Mouse (Mus musculus): ENCODE measurements at regions not wholly inside any gene's neighbourhood (a gene's known extent, or its start where the extent isn't known, plus 50 kb on each side); places are given as distances from the start of the nearest gene placed in this dataset.

GRCm38 (mm10) chr2:79152031-79152694, 103.1 kb upstream of the Itga4 start:
- TF ChIP-seq MYOG (IDR thresholded peaks at IDR 0.05; ENCODE audit: control insufficient read depth, extremely low read depth, insufficient read length) (no peak), CTCF (IDR thresholded peaks at IDR 0.05; ENCODE audit: control insufficient read depth, insufficient read depth, insufficient read length) (no peak)

Data from C2C12 (cell line).